Mouse (Mus musculus) stomach, embryonic 16.5 days (tissue): ENCODE results near the gene Tmem267. TPM values are rescaled to one million over a fixed set of nuclear protein-coding genes. Genes with fewer than 3 reads are reported as not detected.

Source experiments
- ATAC-seq: fragments of 200-750 bp; cut with Nextera tagmentation; 2 replicates; pipeline ENCODE4 v1.8.0; 2017; ENCODE audit warnings: moderate number of reproducible peaks, moderate TSS enrichment; ENCODE audit not compliant: insufficient read depth, low FRiP score
- H3K27ac ChIP-seq: fragments of 300-500 bp; sonication (generic); 2 replicates; pipeline ENCODE4 v1.5.1; 2014; ENCODE audit warnings: low read length
- H3K27me3 ChIP-seq: fragments of 300-500 bp; sonication (generic); 2 replicates; pipeline ENCODE4 v1.6.1; 2014; ENCODE audit warnings: low read length, control low read depth, mixed read lengths; ENCODE audit not compliant: control insufficient read depth, insufficient read depth
- H3K36me3 ChIP-seq: fragments of 300-500 bp; sonication (generic); 2 replicates; pipeline ENCODE4 v1.6.1; 2014; ENCODE audit warnings: low read length; ENCODE audit not compliant: control insufficient read depth, insufficient read depth
- H3K4me1 ChIP-seq: fragments of 300-500 bp; sonication (generic); 2 replicates; pipeline ENCODE4 v1.6.1; 2014; ENCODE audit warnings: low read length, control low read depth, mixed read lengths; ENCODE audit not compliant: control insufficient read depth, insufficient read depth
- H3K4me2 ChIP-seq: fragments of 300-500 bp; sonication (generic); 2 replicates; pipeline ENCODE4 v1.6.1; 2014; ENCODE audit warnings: low read depth, low read length, mixed read lengths
- H3K4me3 ChIP-seq: fragments of 300-500 bp; sonication (generic); replicated peaks from 2 replicates; pipeline ENCODE4 v1.5.1; 2014; ENCODE audit warnings: mild to moderate bottlenecking, low read length
- H3K9ac ChIP-seq: fragments of 300-500 bp; sonication (generic); 2 replicates; pipeline ENCODE4 v1.6.1; 2014; ENCODE audit warnings: low read length
- H3K9me3 ChIP-seq: fragments of 300-500 bp; sonication (generic); replicated peaks from 2 replicates; pipeline ENCODE4 v1.6.1; 2016; ENCODE audit warnings: low read length, control low read depth; ENCODE audit not compliant: control insufficient read depth
- WGBS: fragments of 180-500 bp; shearing (Covaris S2); extraction: QIAGEN DNeasy Blood & Tissue Kit; methylation state at CpG from one replicate; pipeline ENCODE4 v1.1.7; 2014; 5-methylcytosine and 5-hydroxymethylcytosine counted together
- polyA plus RNA-seq: library from polyadenylated mRNA; unstranded; fragments of >200 nt; fragmentation: Nextera tagmentation; extraction: Ambion mirVana; gene quantifications from 2 replicates; pipeline ENCODE4 v1.2.1, GENCODE M21; 2015

Tmem267 gene
- polyA plus RNA-seq, 1 experiment from 2014 or later: 0.99 TPM

DNA sequence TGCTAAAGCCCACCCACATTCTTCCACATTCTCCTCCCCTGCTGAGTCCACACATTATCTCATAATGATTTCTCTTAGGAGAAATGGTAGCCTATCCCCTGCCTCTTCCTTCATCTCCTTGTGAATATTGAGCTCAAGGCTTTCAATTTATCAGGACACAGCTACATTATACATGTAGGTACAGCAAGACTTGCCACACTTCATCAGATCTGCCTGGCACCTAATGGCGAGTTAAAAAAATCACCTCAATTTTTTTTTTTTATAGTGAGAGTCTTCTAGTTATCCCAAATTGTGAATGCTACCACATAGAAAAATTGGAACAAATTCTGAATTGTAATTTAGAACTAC lies 161.8 kb downstream of the Tmem267 start:
- H3K9ac ChIP-seq: no peak overlapping the region
- no peaks in the 10 kb centered on the region for H3K4me1 ChIP-seq
- no peaks in the 10 kb centered on the region for H3K36me3 ChIP-seq
- no peak overlapping the region for H3K4me2 ChIP-seq
- H3K4me3 ChIP-seq: no peak overlapping the region
- 87% methylated on average over 1 of the region's 1 CpGs for WGBS
- no peaks in the 10 kb centered on the region for H3K9me3 ChIP-seq
- no peak overlapping the region for H3K27ac ChIP-seq
- ATAC-seq: no peak
- no peaks in the 10 kb centered on the region for H3K27me3 ChIP-seq

DNA sequence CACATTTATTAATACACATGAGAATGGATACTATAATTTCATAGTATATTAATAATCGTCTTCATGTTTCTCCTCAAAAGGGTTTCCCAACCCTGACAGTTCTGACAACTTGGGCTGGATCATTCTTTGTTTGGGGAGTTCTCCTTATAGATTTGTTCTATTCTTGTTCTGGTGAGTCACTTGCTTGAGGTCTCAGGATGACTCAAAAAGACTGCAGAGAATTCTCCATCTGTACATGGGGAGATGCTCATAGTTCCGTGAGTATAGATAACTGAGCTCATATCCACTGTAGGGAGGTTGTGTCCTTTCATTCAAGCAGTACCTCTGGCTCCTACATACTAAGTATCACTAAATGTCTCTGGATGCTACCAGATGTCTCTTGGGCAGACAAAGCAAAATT lies 166.9 kb downstream of the Tmem267 start:
- no peaks in the 10 kb centered on the region for H3K4me1 ChIP-seq
- no peak overlapping the region for H3K4me3 ChIP-seq
- H3K36me3 ChIP-seq: no peaks in the 10 kb centered on the region
- no peak overlapping the region for H3K4me2 ChIP-seq
- ATAC-seq: no peak
- no peak overlapping the region for H3K9ac ChIP-seq
- 83% methylated on average over 2 of the region's 2 CpGs for WGBS
- no peak overlapping the region for H3K27ac ChIP-seq
- no peaks in the 10 kb centered on the region for H3K9me3 ChIP-seq
- H3K27me3 ChIP-seq: no peaks in the 10 kb centered on the region

DNA sequence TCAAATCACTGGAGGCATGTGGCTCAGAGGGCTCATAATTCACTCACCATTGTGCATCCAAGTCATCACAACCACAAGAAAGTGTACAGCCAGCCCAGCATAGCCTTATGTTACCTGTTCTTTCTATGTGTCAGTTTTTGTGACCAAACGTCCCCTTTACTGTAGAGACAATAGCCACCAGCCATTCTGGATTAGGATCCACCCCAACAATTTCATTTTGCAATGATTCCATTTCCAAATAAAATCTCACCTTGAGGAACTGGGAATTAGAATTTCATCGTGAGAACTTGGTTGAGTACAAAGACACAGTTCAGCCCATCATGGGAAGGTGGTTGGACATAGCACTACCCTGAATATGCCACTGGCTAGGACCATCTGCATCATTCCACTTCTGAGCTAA lies 168.4 kb downstream of the Tmem267 start:
- no peak for ATAC-seq
- H3K9ac ChIP-seq: no peak overlapping the region
- H3K27me3 ChIP-seq: no peaks in the 10 kb centered on the region
- H3K4me1 ChIP-seq: no peaks in the 10 kb centered on the region
- no peaks in the 10 kb centered on the region for H3K36me3 ChIP-seq
- no peaks in the 10 kb centered on the region for H3K9me3 ChIP-seq
- no peak overlapping the region for H3K27ac ChIP-seq
- H3K4me3 ChIP-seq: no peak overlapping the region
- no peak overlapping the region for H3K4me2 ChIP-seq
- 75% methylated on average over 2 of the region's 2 CpGs for WGBS

DNA sequence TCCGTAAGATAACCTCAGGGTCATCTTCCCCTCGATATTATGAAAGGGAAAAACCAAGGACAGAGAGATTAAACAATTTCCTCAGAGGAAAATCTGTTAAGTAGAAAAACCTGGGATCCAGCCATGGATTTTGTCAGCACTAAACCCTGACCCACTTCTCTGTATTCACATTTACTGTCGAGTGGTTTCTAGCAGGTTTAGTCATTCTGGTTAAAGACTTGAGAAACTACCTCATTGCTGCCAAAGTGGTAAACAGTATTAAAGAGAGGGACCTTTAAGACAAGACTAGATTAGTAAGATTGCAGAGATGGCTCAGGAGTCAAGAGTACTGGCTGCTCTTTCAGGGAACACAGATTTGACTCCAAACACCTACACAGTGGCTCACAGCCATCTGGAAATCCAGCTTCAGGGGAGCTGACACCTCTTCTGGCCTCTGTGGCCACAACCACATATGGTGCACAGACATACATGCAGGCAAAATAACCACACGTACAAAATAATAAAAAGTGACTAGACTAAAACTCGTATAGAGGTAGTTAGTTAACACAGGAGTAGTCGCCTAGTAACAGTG lies 169.1 kb downstream of the Tmem267 start:
- ATAC-seq: no peak
- H3K27ac ChIP-seq: no peak overlapping the region

More for the DNA sequence above, 169.1 kb downstream of the Tmem267 start:
- Histone ChIP-seq H3K9ac (no peak overlapping the region), H3K27me3 (no peaks in the 10 kb centered on the region), H3K4me2 (no peak overlapping the region), H3K4me1 (no peaks in the 10 kb centered on the region), H3K36me3 (no peaks in the 10 kb centered on the region), H3K4me3 (no peak overlapping the region), H3K9me3 (no peaks in the 10 kb centered on the region)
- WGBS: 82% methylated on average over 6 of the region's 6 CpGs

Other genes starting within 250 kb of the Tmem267 start
- 57.0 and 64.1 TPM in 2 replicates for gene Paip1, start 59.4 kb upstream of the Tmem267 start, polyA plus RNA-seq
- 49.5 and 50.8 TPM in 2 replicates for gene 4833420G17Rik, start 25.3 kb upstream of the Tmem267 start, polyA plus RNA-seq
- gene 3110070M22Rik, start 344 bp downstream of the Tmem267 start, polyA plus RNA-seq: 1.2 and 1.4 TPM in 2 replicates
- 0.08 and 0.19 TPM in 2 replicates for gene Ccl28, start 135.8 kb downstream of the Tmem267 start, polyA plus RNA-seq
- gene Hmgcs1, start 202.3 kb downstream of the Tmem267 start, polyA plus RNA-seq: 209 and 223 TPM in 2 replicates